Mouse (Mus musculus): ENCODE results near the gene Sema4d. TPM values are rescaled to one million over a fixed set of nuclear protein-coding genes. Genes with fewer than 3 reads are reported as not detected.

The Sema4d gene
- polyA plus RNA-seq, 1 experiment from 2014 or later, result 7.1 TPM

- Histone ChIP-seq H3K9ac (replicated peaks) (no peak overlapping the region), H3K27me3 (no peaks in the 10 kb centered on the region), H3K9me3 (no peaks in the 10 kb centered on the region), H3K36me3 (peaks cover 15% of the 10 kb centered on the region), H3K4me1 (replicated peaks) (peaks cover 38% of the 10 kb centered on the region), H3K27ac (no peak overlapping the region), H3K4me2 (replicated peaks) (no peak overlapping the region), H3K4me3 (replicated peaks) (no peak overlapping the region)
- WGBS, result 52% methylated on average over 1 of the region's 1 CpGs
- no peak for ATAC-seq
Observed at GRCm38 (mm10) chr13:51649740-51650139, 143.8 kb downstream of the Sema4d start.

- Histone ChIP-seq H3K27me3 (no peaks in the 10 kb centered on the region), H3K27ac (no peak overlapping the region), H3K9me3 (no peaks in the 10 kb centered on the region), H3K4me2 (replicated peaks) (no peak overlapping the region), H3K9ac (replicated peaks) (no peak overlapping the region), H3K4me3 (replicated peaks) (no peak overlapping the region), H3K36me3 (peaks cover 3% of the 10 kb centered on the region), H3K4me1 (replicated peaks) (peaks cover 40% of the 10 kb centered on the region)
- no peak for ATAC-seq
- 93% methylated on average over 4 of the region's 4 CpGs for WGBS
Observed at GRCm38 (mm10) chr13:51648237-51648636, 145.3 kb downstream of the Sema4d start.

GRCm38 (mm10) chr13:51647770-51648169 lies 145.8 kb downstream of the Sema4d start:
- no peak overlapping the region for H3K27ac ChIP-seq
- WGBS, result 88% methylated on average over 3 of the region's 3 CpGs
- H3K36me3 ChIP-seq, result no peaks in the 10 kb centered on the region
- 0 out of 2 replicates have a peak overlapping the region, but pooled peaks have one; percentile 28 for H3K4me3 ChIP-seq (replicated peaks)
- peak overlapping the region; percentile 47; the same call in 1 of the 2 replicates for H3K4me2 ChIP-seq (replicated peaks)
- peaks cover 40% of the 10 kb centered on the region for H3K4me1 ChIP-seq (replicated peaks)
- H3K27me3 ChIP-seq, result no peaks in the 10 kb centered on the region
- ATAC-seq, result no peak
- H3K9me3 ChIP-seq, result no peaks in the 10 kb centered on the region
- H3K9ac ChIP-seq (replicated peaks), result no peak overlapping the region

- H3K4me2 ChIP-seq (replicated peaks), result peak overlapping the region; percentile 92
- no peaks in the 10 kb centered on the region for H3K9me3 ChIP-seq
- H3K27ac ChIP-seq, result no peak overlapping the region
- no peak for ATAC-seq
- no peaks in the 10 kb centered on the region for H3K36me3 ChIP-seq
- 23% methylated on average over 3 of the region's 3 CpGs for WGBS
- peaks cover 32% of the 10 kb centered on the region for H3K4me1 ChIP-seq (replicated peaks)
- no peaks in the 10 kb centered on the region for H3K27me3 ChIP-seq
- peak overlapping the region; percentile 77 for H3K4me3 ChIP-seq (replicated peaks)
- peak overlapping the region; percentile 42; the same call in 1 of the 2 replicates for H3K9ac ChIP-seq (replicated peaks)
Observed at GRCm38 (mm10) chr13:51646362-51647027, 147.1 kb downstream of the Sema4d start.

- peak overlapping the region; percentile 77 for H3K4me3 ChIP-seq (replicated peaks)
- H3K4me2 ChIP-seq (replicated peaks), result peak overlapping the region; percentile 92
- H3K27ac ChIP-seq, result no peak overlapping the region
- ATAC-seq, result no peak
- H3K9me3 ChIP-seq, result no peaks in the 10 kb centered on the region
- H3K9ac ChIP-seq (replicated peaks), result peak overlapping the region; percentile 74
- peaks cover 29% of the 10 kb centered on the region for H3K4me1 ChIP-seq (replicated peaks)
- WGBS, result under 1% methylated on average over 7 of the region's 7 CpGs
- no peaks in the 10 kb centered on the region for H3K36me3 ChIP-seq
- H3K27me3 ChIP-seq, result no peaks in the 10 kb centered on the region
Observed at GRCm38 (mm10) chr13:51645872-51646271, 147.7 kb downstream of the Sema4d start.

GRCm38 (mm10) chr13:51644829-51645789 lies 148.4 kb downstream of the Sema4d start, which contains the start of gene Cks2:
Cks2 (plus strand) TSS chr13:51645232.
- H3K9me3 ChIP-seq, result no peaks in the 10 kb centered on the region
- no peaks in the 10 kb centered on the region for H3K27me3 ChIP-seq
- peak within 1 kb of the TSS; percentile 74 for H3K9ac ChIP-seq (replicated peaks)
- H3K4me2 ChIP-seq (replicated peaks), result peak within 1 kb of the TSS; percentile 92
- H3K27ac ChIP-seq, result peak within 1 kb of the TSS; percentile 69
- peaks cover 26% of the 10 kb centered on the region for H3K4me1 ChIP-seq (replicated peaks)
- peak within 1 kb of the TSS; percentile 77 for H3K4me3 ChIP-seq (replicated peaks)
- peak; percentile 98 for ATAC-seq
- under 1% methylated on average over 83 of the region's 83 CpGs for WGBS
- no peaks in the 10 kb centered on the region for H3K36me3 ChIP-seq

GRCm38 (mm10) chr13:51643924-51644828 lies 149.4 kb downstream of the Sema4d start:
- Histone ChIP-seq H3K27me3 (no peaks in the 10 kb centered on the region), H3K27ac (peak overlapping the region; percentile 69), H3K4me3 (replicated peaks) (peak overlapping the region; percentile 77), H3K4me1 (replicated peaks) (peaks cover 26% of the 10 kb centered on the region), H3K36me3 (no peaks in the 10 kb centered on the region), H3K9me3 (no peaks in the 10 kb centered on the region), H3K4me2 (replicated peaks) (peak overlapping the region; percentile 92), H3K9ac (replicated peaks) (peak overlapping the region; percentile 74)
- 47% methylated on average over 20 of the region's 20 CpGs for WGBS
- peak; percentile 19 for ATAC-seq

GRCm38 (mm10) chr13:51642171-51642778 lies 151.3 kb downstream of the Sema4d start:
- no peak overlapping the region for H3K4me2 ChIP-seq (replicated peaks)
- 36% methylated on average over 11 of the region's 11 CpGs for WGBS
- H3K36me3 ChIP-seq, result no peaks in the 10 kb centered on the region
- ATAC-seq, result no peak
- H3K4me3 ChIP-seq (replicated peaks), result no peak overlapping the region
- peaks cover 19% of the 10 kb centered on the region for H3K4me1 ChIP-seq (replicated peaks)
- no peak overlapping the region for H3K27ac ChIP-seq
- H3K27me3 ChIP-seq, result no peaks in the 10 kb centered on the region
- no peak overlapping the region for H3K9ac ChIP-seq (replicated peaks)
- H3K9me3 ChIP-seq, result no peaks in the 10 kb centered on the region

- Histone ChIP-seq H3K36me3 (no peaks in the 10 kb centered on the region), H3K27ac (no peak overlapping the region), H3K9ac (replicated peaks) (no peak overlapping the region), H3K4me1 (replicated peaks) (peaks cover 10% of the 10 kb centered on the region), H3K4me3 (replicated peaks) (no peak overlapping the region), H3K4me2 (replicated peaks) (no peak overlapping the region), H3K27me3 (no peaks in the 10 kb centered on the region), H3K9me3 (no peaks in the 10 kb centered on the region)
- WGBS, result 91% methylated on average over 3 of the region's 3 CpGs
- no peak for ATAC-seq
Observed at GRCm38 (mm10) chr13:51641424-51641823, 152.1 kb downstream of the Sema4d start.

- H3K4me1 ChIP-seq (replicated peaks), result no peaks in the 10 kb centered on the region
- no peak overlapping the region for H3K4me3 ChIP-seq (replicated peaks)
- H3K9ac ChIP-seq (replicated peaks), result no peak overlapping the region
- H3K4me2 ChIP-seq (replicated peaks), result no peak overlapping the region
- H3K36me3 ChIP-seq, result no peaks in the 10 kb centered on the region
- WGBS, result 92% methylated on average over 4 of the region's 4 CpGs
- H3K9me3 ChIP-seq, result no peaks in the 10 kb centered on the region
- ATAC-seq, result no peak
- no peak overlapping the region for H3K27ac ChIP-seq
- H3K27me3 ChIP-seq, result no peaks in the 10 kb centered on the region
Observed at GRCm38 (mm10) chr13:51638958-51639357, 154.6 kb downstream of the Sema4d start.

All from midbrain, embryonic 13.5 days (tissue).